Comparison of ENCODE assay signal across 9 mouse cellular contexts in genomic region chr17:30024651-30025050, GRCm38 (mm10). TPM values are rescaled to one million over a fixed set of nuclear protein-coding genes. Genes with fewer than 3 reads are reported as not detected.
DNase-seq lines count a peak whose midpoint lies in the region; ATAC-seq lines count a peak whose summit lies in the region.
"Had no signal": no experiment of that assay in that cellular context is flagged by ENCODE, and none has a peak within 500 bp of the region (broad histone marks: within the 10 kb centered on the region; RNA-seq: fewer than 3 reads in every experiment).

No protein-coding gene starts in this region.

- H3K4me2 ChIP-seq in hindbrain, embryonic 14.5 days (replicated peaks) = no peak overlapping the region
- no peak overlapping the region for H3K4me2 ChIP-seq in hindbrain, embryonic 12.5 days (replicated peaks)

- peak; percentile 76 for DNase-seq in hindbrain, embryonic 14.5 days (ENCODE audit: low spot score)
- peak; percentile 78 for DNase-seq in R1 (ENCODE audit: low read depth, low spot score)
- peak; percentile 81 to 87 for DNase-seq in heart, postnatal 14 days
- DNase-seq in limb, embryonic 10.5 days (ENCODE audit: low spot score) = peak; percentile 72
- DNase-seq in retina, adult 2 months (ENCODE audit: low read depth, low spot score) = peak; percentile 45
- peak; percentile 61 to 72 for DNase-seq in thymus, postnatal 36 days

- intact Hi-C loops in heart, postnatal 14 days (cut with DNase I) = loop anchor here (2.0 to 5.0 kb wide), 3 partner anchors 18 to 173 kb away; no protein-coding TSS in a partner anchor

- no peak overlapping the region for H3K27ac ChIP-seq in hindbrain, embryonic 14.5 days
- H3K27ac ChIP-seq in hindbrain, embryonic 12.5 days = no peak overlapping the region
- no peak overlapping the region for H3K27ac ChIP-seq in limb, embryonic 10.5 days

- no peak overlapping the region for H3K9ac ChIP-seq in hindbrain, embryonic 14.5 days
- no peak overlapping the region for H3K9ac ChIP-seq in hindbrain, embryonic 12.5 days

- no peaks in the 10 kb centered on the region for H3K9me3 ChIP-seq in hindbrain, embryonic 14.5 days (ENCODE audit: control insufficient read depth, low read length)
- H3K9me3 ChIP-seq in hindbrain, embryonic 12.5 days (replicated peaks) = no peaks in the 10 kb centered on the region
- no peaks in the 10 kb centered on the region for H3K9me3 ChIP-seq in limb, embryonic 10.5 days (replicated peaks)

- WGBS in hindbrain, embryonic 14.5 days = 67% methylated on average over 5 of the region's 5 CpGs
- WGBS in hindbrain, embryonic 12.5 days = 66% methylated on average over 5 of the region's 5 CpGs
- 71% methylated on average over 5 of the region's 5 CpGs for WGBS in limb, embryonic 10.5 days

- H3K4me1 ChIP-seq in hindbrain, embryonic 14.5 days (replicated peaks; ENCODE audit: control insufficient read depth, insufficient read depth, low read length) = peaks cover 43% of the 10 kb centered on the region
- peaks cover 53% of the 10 kb centered on the region for H3K4me1 ChIP-seq in hindbrain, embryonic 12.5 days
- H3K4me1 ChIP-seq in limb, embryonic 10.5 days = peaks cover 23% of the 10 kb centered on the region

- no peaks in the 10 kb centered on the region for H3K27me3 ChIP-seq in hindbrain, embryonic 14.5 days (ENCODE audit: control insufficient read depth, insufficient read depth, low read length)
- no peaks in the 10 kb centered on the region for H3K27me3 ChIP-seq in hindbrain, embryonic 12.5 days
- no peaks in the 10 kb centered on the region for H3K27me3 ChIP-seq in limb, embryonic 10.5 days (ENCODE audit: low read depth, poor library complexity, severe bottlenecking)

- ATAC-seq in hindbrain, embryonic 14.5 days (ENCODE audit: low FRiP score) = no peak
- ATAC-seq in hindbrain, embryonic 12.5 days (ENCODE audit: low FRiP score) = no peak
- peak; percentile 49; the same call in 1 of the 2 replicates for ATAC-seq in common myeloid progenitor, adult 5-6 weeks (replicated peaks; ENCODE audit: low read depth, poor library complexity, severe bottlenecking)

- no peak overlapping the region for H3K4me3 ChIP-seq in hindbrain, embryonic 14.5 days (replicated peaks; ENCODE audit: low read length)
- H3K4me3 ChIP-seq in hindbrain, embryonic 12.5 days = no peak overlapping the region
- no peak overlapping the region for H3K4me3 ChIP-seq in limb, embryonic 10.5 days
- H3K4me3 ChIP-seq: myocyte had no signal

- no peaks in the 10 kb centered on the region for H3K36me3 ChIP-seq in hindbrain, embryonic 14.5 days (replicated peaks; ENCODE audit: control insufficient read depth, insufficient read depth)
- no peaks in the 10 kb centered on the region for H3K36me3 ChIP-seq in hindbrain, embryonic 12.5 days
- H3K36me3 ChIP-seq in limb, embryonic 10.5 days = no peaks in the 10 kb centered on the region

RNA-seq across cellular contexts. Expression of gene Zfand3, which starts 20.1 kb away (rescaled TPM):
- 40.4 and 43.2 TPM in 2 replicates for polyA plus RNA-seq in hindbrain, embryonic 14.5 days (2014; fragmentation: Nextera tagmentation; extraction: Ambion mirVana)
- polyA plus RNA-seq in hindbrain, embryonic 12.5 days (2016; fragmentation: Nextera tagmentation; extraction: Ambion mirVana) = 85.6 and 95.1 TPM in 2 replicates
- total RNA-seq in common myeloid progenitor, adult 5-6 weeks (2017) = 10.0 and 27.3 TPM in 2 replicates
- 100 to 1,000 TPM; 118 to 128 TPM for total RNA-seq in heart, postnatal 14 days (2021)
- 53.9 and 62.8 TPM in 2 replicates for polyA plus RNA-seq in limb, embryonic 10.5 days (2016; fragmentation: Nextera tagmentation; extraction: Ambion mirVana)

RNA-seq across cellular contexts. Expression of gene Mdga1, which starts 54.8 kb away (rescaled TPM):
- polyA plus RNA-seq in hindbrain, embryonic 14.5 days (2014; fragmentation: Nextera tagmentation; extraction: Ambion mirVana) = 17.0 and 17.6 TPM in 2 replicates
- 11.8 and 13.3 TPM in 2 replicates for polyA plus RNA-seq in hindbrain, embryonic 12.5 days (2016; fragmentation: Nextera tagmentation; extraction: Ambion mirVana)
- total RNA-seq in common myeloid progenitor, adult 5-6 weeks (2017) = 13.3 and 29.9 TPM in 2 replicates
- 10 to 100 TPM; 16.0 to 22.2 TPM for total RNA-seq in heart, postnatal 14 days (2021)
- polyA plus RNA-seq in limb, embryonic 10.5 days (2016; fragmentation: Nextera tagmentation; extraction: Ambion mirVana) = 1.2 and 4.0 TPM in 2 replicates
